8 mouse cellular contexts compared by ENCODE assay signal in genomic region chr6:52443112-52443984, GRCm38 (mm10).
DNase-seq lines count a peak whose midpoint lies in the region; ATAC-seq and TF ChIP-seq lines count a peak whose summit lies in the region.

No protein-coding gene starts in this region.

- TF ChIP-seq EP300 in heart, adult 2 months (IDR thresholded peaks at IDR 0.05; ENCODE audit: insufficient read depth, low read depth, low read length): no peak
- peak; percentile 59; the same call in 1 of the 2 replicates for TF ChIP-seq EP300 in ES-Bruce4 (IDR thresholded peaks at IDR 0.05; ENCODE audit: insufficient read depth, low read depth, low read length)

- peaks cover 12% of the 10 kb centered on the region for H3K9me3 ChIP-seq in ES-Bruce4 (replicated peaks; ENCODE audit: control insufficient read depth, insufficient read depth, low read length, poor library complexity, severe bottlenecking)
- no peaks in the 10 kb centered on the region for H3K9me3 ChIP-seq in limb, embryonic 15.5 days

- 52% methylated on average over 24 of the region's 24 CpGs for whole genome bisulfite sequencing in heart, adult 2 months
- 11% methylated on average over 24 of the region's 24 CpGs for WGBS in limb, embryonic 15.5 days

- no peaks in the 10 kb centered on the region for H3K4me1 ChIP-seq in heart, adult 2 months (ENCODE audit: control insufficient read depth, insufficient read depth, low read length)
- H3K4me1 ChIP-seq in ES-Bruce4 (ENCODE audit: control insufficient read depth, insufficient read depth, low read length): peaks cover 6% of the 10 kb centered on the region
- peaks cover 19% of the 10 kb centered on the region for H3K4me1 ChIP-seq in limb, embryonic 15.5 days

- no peaks in the 10 kb centered on the region for H3K36me3 ChIP-seq in heart, adult 2 months (ENCODE audit: control insufficient read depth, insufficient read depth, low read length)
- H3K36me3 ChIP-seq in ES-Bruce4 (ENCODE audit: control insufficient read depth, insufficient read depth, low read length, poor library complexity, severe bottlenecking): no peaks in the 10 kb centered on the region
- no peaks in the 10 kb centered on the region for H3K36me3 ChIP-seq in limb, embryonic 15.5 days

- intact Hi-C loops in heart, adult 2 months (cut with DNase I): no loop called here

- H3K79me2 ChIP-seq in heart, adult 2 months (replicated peaks; ENCODE audit: control insufficient read depth, insufficient read depth, low read length): no peaks in the 10 kb centered on the region

- no peak overlapping the region for H3K4me3 ChIP-seq in heart, adult 2 months
- H3K4me3 ChIP-seq in ES-Bruce4 (ENCODE audit: low read depth, low read length): no peak overlapping the region
- H3K4me3 ChIP-seq in limb, embryonic 15.5 days: peak overlapping the region; percentile 7

- H3K4me2 ChIP-seq in limb, embryonic 15.5 days: peak overlapping the region; percentile 39

- ATAC-seq in limb, embryonic 15.5 days (ENCODE audit: insufficient number of reproducible peaks, low FRiP score, low TSS enrichment, low read depth): 0 out of 2 replicates have a peak, but pooled peaks have one; percentile 12
- no peak for ATAC-seq in megakaryocyte progenitor cell, adult 5-6 weeks (replicated peaks; ENCODE audit: poor library complexity)

- H3K9ac ChIP-seq in heart, adult 2 months (ENCODE audit: low read depth, low read length): no peak overlapping the region
- H3K9ac ChIP-seq in ES-Bruce4 (ENCODE audit: low read depth, poor library complexity, severe bottlenecking): no peak overlapping the region
- H3K9ac ChIP-seq in limb, embryonic 15.5 days: no peak overlapping the region

- no peaks in the 10 kb centered on the region for H3K27me3 ChIP-seq in heart, adult 2 months (ENCODE audit: control insufficient read depth, insufficient read depth, low read length)
- no peaks in the 10 kb centered on the region for H3K27me3 ChIP-seq in ES-Bruce4 (ENCODE audit: control insufficient read depth, insufficient read depth, low read length, poor library complexity, severe bottlenecking)
- H3K27me3 ChIP-seq in limb, embryonic 15.5 days: peaks cover 12% of the 10 kb centered on the region; the same call in 1 of the 2 replicates

- TF ChIP-seq POLR2A in heart, adult 2 months (IDR thresholded peaks at IDR 0.05; ENCODE audit: insufficient read depth, low read depth, low read length): no peak
- no peak for TF ChIP-seq POLR2A in ES-Bruce4 (IDR thresholded peaks at IDR 0.05; ENCODE audit: insufficient read depth, low read length)

- H3K27ac ChIP-seq in heart, adult 2 months: no peak overlapping the region
- 0 out of 2 replicates have a peak overlapping the region, but pooled peaks have one; percentile 28 for H3K27ac ChIP-seq in ES-Bruce4 (ENCODE audit: insufficient read depth, low read length)
- H3K27ac ChIP-seq in limb, embryonic 15.5 days: no peak overlapping the region

- peak; percentile 85 for DNase-seq in heart, adult 11 months
- no peak for DNase-seq in heart, adult 2 months
- peak; percentile 70 for DNase-seq in forelimb bud, embryonic 11.5 days (ENCODE audit: low read depth, low spot score)
- DNase-seq in MN1 (ENCODE audit: low spot score): no peak
- no peak for DNase-seq in lung, postnatal 14 days

- no peak for TF ChIP-seq CTCF in heart, adult 2 months (IDR thresholded peaks at IDR 0.05)
- TF ChIP-seq CTCF in ES-Bruce4 (IDR thresholded peaks at IDR 0.05; ENCODE audit: low read depth, low read length): no peak

Comparison
In these comparisons a context has a peak if more than half of its experiments do, and no peak if none do; other contexts are left out.
1. DNase-seq: peak in heart, adult 11 months (single experiment) and forelimb bud, embryonic 11.5 days (single experiment); none in heart, adult 2 months (0 of 2), MN1 (single experiment) and lung, postnatal 14 days (single experiment).